Mouse (Mus musculus) stomach, postnatal 0 days (tissue): ENCODE measurements at regions not wholly inside any gene's neighbourhood (a gene's known extent, or its start where the extent isn't known, plus 50 kb on each side); places are given as distances from the start of the nearest gene placed in this dataset.

Source experiments
- ATAC-seq: fragments of 200-750 bp; cut with Nextera tagmentation; 2 replicates; pipeline ENCODE4 v1.8.0; 2017; ENCODE audit not compliant: low FRiP score, low TSS enrichment
- DNase-seq: peaks from one replicate; pipeline ENCODE4 v3.0.0-alpha.2; 2016; ENCODE audit warnings: low spot score
- H3K27ac ChIP-seq: fragments of 300-500 bp; sonication (generic); replicated peaks from 2 replicates; pipeline ENCODE4 v1.5.1; 2014; ENCODE audit warnings: mild to moderate bottlenecking, control low read depth
- H3K27me3 ChIP-seq: fragments of 300-500 bp; sonication (generic); 2 replicates; pipeline ENCODE4 v1.6.1; 2014; ENCODE audit warnings: low read length; ENCODE audit not compliant: control insufficient read depth, insufficient read depth
- H3K36me3 ChIP-seq: fragments of 300-500 bp; sonication (generic); 2 replicates; pipeline ENCODE4 v1.6.1; 2014; ENCODE audit warnings: low read length, mixed read lengths; ENCODE audit not compliant: control insufficient read depth, insufficient read depth
- H3K4me1 ChIP-seq: fragments of 300-500 bp; sonication (generic); replicated peaks from 2 replicates; pipeline ENCODE4 v1.6.1; 2014; ENCODE audit warnings: antibody characterized with exemption; ENCODE audit not compliant: control insufficient read depth, insufficient read depth
- H3K4me2 ChIP-seq: fragments of 300-500 bp; sonication (generic); replicated peaks from 2 replicates; pipeline ENCODE4 v1.6.1; 2014; ENCODE audit warnings: low read depth, mild to moderate bottlenecking, control low read depth, moderate library complexity
- H3K4me3 ChIP-seq: fragments of 300-500 bp; sonication (generic); 2 replicates; pipeline ENCODE4 v1.5.1; 2014; ENCODE audit warnings: low read depth, low read length, control low read depth
- H3K9ac ChIP-seq: fragments of 300-500 bp; sonication (generic); 2 replicates; pipeline ENCODE4 v1.6.1; 2014; ENCODE audit warnings: mild to moderate bottlenecking, low read length, control low read depth, mixed read lengths
- H3K9me3 ChIP-seq: fragments of 300-500 bp; sonication (generic); 2 replicates; pipeline ENCODE4 v1.6.1; 2016; ENCODE audit warnings: low read length; ENCODE audit not compliant: control insufficient read depth
- CTCF ChIP-seq: IDR thresholded peaks from 2 replicates; pipeline ENCODE4 v1.5.1; 2016; ENCODE audit warnings: antibody characterized with exemption, low read depth, mild to moderate bottlenecking, moderate library complexity
- EP300 ChIP-seq: optimal IDR thresholded peaks from 2 replicates; pipeline ENCODE3; 2016; ENCODE audit warnings: antibody characterized with exemption
- WGBS: fragments of 180-500 bp; shearing (Covaris S2); extraction: QIAGEN DNeasy Blood & Tissue Kit; methylation state at CpG from one replicate; pipeline ENCODE4 v1.1.7; 2014; 5-methylcytosine and 5-hydroxymethylcytosine counted together

DNA sequence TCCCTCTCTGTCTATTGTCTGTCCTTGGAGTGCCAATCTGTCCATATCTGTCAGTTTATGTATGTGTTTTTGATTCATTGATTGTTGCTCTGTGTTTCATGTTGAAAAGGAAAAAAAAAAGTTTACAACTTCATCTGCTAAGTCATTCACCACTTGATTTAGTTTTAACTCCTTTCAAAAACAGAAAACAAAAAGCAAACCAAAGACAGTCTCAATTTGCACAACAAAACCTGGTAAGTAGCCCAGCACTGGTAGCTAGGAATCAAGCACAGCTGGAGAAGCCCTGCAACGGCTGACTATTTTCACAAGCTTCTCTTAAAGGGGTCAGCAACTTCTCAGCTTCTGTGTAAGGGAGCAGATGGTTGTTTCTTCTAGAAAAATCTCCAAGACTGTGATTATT, 72.9 kb upstream of the Adgrf1 start:
- Histone ChIP-seq H3K27ac (no peak overlapping the region), H3K4me3 (no peak overlapping the region), H3K9me3 (no peaks in the 10 kb centered on the region), H3K36me3 (no peaks in the 10 kb centered on the region), H3K27me3 (no peaks in the 10 kb centered on the region), H3K4me2 (no peak overlapping the region), H3K4me1 (no peaks in the 10 kb centered on the region), H3K9ac (no peak overlapping the region)
- 74% methylated on average over 1 of the region's 1 CpGs for WGBS
- no peak for ATAC-seq
- no peak for DNase-seq
- TF ChIP-seq CTCF, result no peak
- TF ChIP-seq EP300, result no peak

- no peaks in the 10 kb centered on the region for H3K9me3 ChIP-seq
- H3K36me3 ChIP-seq, result no peaks in the 10 kb centered on the region
- H3K27me3 ChIP-seq, result no peaks in the 10 kb centered on the region
- no peak overlapping the region for H3K9ac ChIP-seq
- WGBS, result 66% methylated on average over 2 of the region's 2 CpGs
- ATAC-seq, result no peak
- no peak for TF ChIP-seq EP300
- TF ChIP-seq CTCF, result no peak
- H3K4me2 ChIP-seq, result no peak overlapping the region
- H3K4me3 ChIP-seq, result no peak overlapping the region
- no peak overlapping the region for H3K27ac ChIP-seq
- no peak for DNase-seq
- H3K4me1 ChIP-seq, result no peaks in the 10 kb centered on the region
These were observed 69.3 kb upstream of the Adgrf1 start for GRCm38 (mm10) chr17:43200832-43201231.

DNA sequence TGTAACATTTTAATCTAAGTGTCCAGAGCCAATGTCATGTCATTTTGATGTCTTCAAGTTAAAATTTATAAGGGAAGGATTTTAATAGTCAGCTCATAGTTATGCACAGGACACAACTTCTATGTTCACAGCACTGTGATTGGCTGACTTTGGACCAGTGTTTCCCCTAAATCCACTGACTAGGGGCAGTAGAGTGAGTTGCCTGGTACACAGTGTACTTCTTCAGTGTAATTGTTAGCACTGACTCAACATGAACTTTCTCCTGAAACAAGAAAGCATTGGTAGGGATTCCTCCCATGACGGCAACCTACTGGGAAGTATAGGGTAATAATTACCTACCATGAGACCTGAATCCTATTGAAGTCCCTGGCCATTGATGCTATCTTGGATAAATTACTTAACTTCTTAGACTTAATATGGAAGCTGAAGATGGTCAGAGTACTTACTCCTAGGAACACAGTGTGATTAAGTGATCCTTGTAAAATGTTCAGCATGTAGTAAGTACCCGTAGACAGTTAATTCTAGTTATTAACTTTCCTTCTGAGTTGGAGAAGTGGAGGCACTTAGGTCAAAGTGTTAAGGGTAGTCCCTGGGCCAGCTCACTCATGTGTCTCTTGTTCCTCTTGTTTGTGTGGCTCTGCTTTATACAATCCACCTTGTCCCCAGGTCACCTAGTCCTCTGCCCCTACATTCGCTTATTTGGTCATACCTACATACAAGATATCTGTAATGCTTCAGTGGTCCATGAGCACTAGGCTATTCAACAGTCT, 63.2 kb upstream of the Adgrf1 start:
- WGBS, result 92% methylated on average over 3 of the region's 3 CpGs
- no peaks in the 10 kb centered on the region for H3K4me1 ChIP-seq
- no peak for DNase-seq
- H3K4me3 ChIP-seq, result no peak overlapping the region
- H3K4me2 ChIP-seq, result no peak overlapping the region
- H3K27ac ChIP-seq, result no peak overlapping the region
- no peaks in the 10 kb centered on the region for H3K36me3 ChIP-seq
- no peak overlapping the region for H3K9ac ChIP-seq
- H3K9me3 ChIP-seq, result no peaks in the 10 kb centered on the region
- no peaks in the 10 kb centered on the region for H3K27me3 ChIP-seq
- ATAC-seq, result no peak
- no peak for TF ChIP-seq EP300
- TF ChIP-seq CTCF, result no peak

DNA sequence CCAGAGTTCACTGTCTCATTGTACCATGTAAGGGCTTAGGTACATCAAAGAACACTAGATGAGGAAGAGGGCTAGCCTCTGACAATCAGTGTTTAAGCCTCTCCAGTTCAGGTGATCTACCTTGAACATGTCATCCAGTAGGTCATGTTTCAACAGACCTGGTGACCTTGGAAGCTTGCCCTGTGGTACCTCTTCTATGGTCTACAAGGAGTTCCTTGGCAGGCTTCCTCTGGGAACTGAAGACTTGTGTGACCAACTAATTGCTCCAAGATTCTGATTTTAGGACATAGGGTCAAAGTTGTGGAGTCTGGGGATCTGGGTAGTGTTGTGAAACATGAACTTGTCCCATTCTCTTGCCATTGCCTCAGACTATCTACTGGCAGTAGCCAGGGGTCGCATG, 60.4 kb upstream of the Adgrf1 start:
- no peak for TF ChIP-seq CTCF
- TF ChIP-seq EP300, result no peak
- DNase-seq, result no peak
- Histone ChIP-seq H3K9ac (no peak overlapping the region), H3K9me3 (no peaks in the 10 kb centered on the region), H3K27ac (no peak overlapping the region), H3K4me2 (no peak overlapping the region), H3K4me1 (no peaks in the 10 kb centered on the region), H3K27me3 (no peaks in the 10 kb centered on the region), H3K4me3 (no peak overlapping the region), H3K36me3 (no peaks in the 10 kb centered on the region)
- WGBS, result 92% methylated on average over 1 of the region's 1 CpGs
- no peak for ATAC-seq

DNA sequence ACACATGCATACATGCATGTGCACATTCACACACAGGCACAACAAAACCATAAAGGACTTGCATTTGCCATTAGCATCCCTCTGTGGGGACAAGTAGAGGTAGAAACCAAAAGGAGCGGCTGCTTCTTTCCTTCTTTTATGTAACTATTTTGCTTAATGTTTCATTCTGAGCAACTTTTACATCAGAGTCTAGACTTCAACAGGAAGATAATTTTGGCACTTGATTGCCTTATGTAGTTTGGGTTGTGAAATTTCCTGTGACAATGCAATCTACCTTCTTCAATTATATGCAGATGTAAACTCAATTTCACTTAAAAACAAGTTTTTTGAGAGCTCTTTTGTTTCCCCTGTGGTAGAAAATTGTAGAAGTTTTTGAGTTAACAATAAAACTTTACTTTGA, 56.1 kb upstream of the Adgrf1 start:
- Histone ChIP-seq H3K27ac (no peak overlapping the region), H3K27me3 (no peaks in the 10 kb centered on the region), H3K9me3 (no peaks in the 10 kb centered on the region), H3K4me2 (no peak overlapping the region), H3K9ac (no peak overlapping the region), H3K36me3 (no peaks in the 10 kb centered on the region), H3K4me3 (no peak overlapping the region), H3K4me1 (no peaks in the 10 kb centered on the region)
- no peak for DNase-seq
- 100% methylated on average over 1 of the region's 1 CpGs for WGBS
- no peak for ATAC-seq
- no peak for TF ChIP-seq CTCF
- TF ChIP-seq EP300, result no peak

GRCm38 (mm10) chr17:43219636-43220035, 50.5 kb upstream of the Adgrf1 start:
- 57% methylated on average over 4 of the region's 4 CpGs for WGBS
- Histone ChIP-seq H3K27me3 (no peaks in the 10 kb centered on the region), H3K27ac (no peak overlapping the region), H3K4me2 (no peak overlapping the region), H3K36me3 (no peaks in the 10 kb centered on the region), H3K4me1 (no peaks in the 10 kb centered on the region), H3K9me3 (no peaks in the 10 kb centered on the region), H3K4me3 (no peak overlapping the region), H3K9ac (no peak overlapping the region)
- no peak for DNase-seq
- TF ChIP-seq EP300 (no peak), CTCF (no peak)
- ATAC-seq, result no peak
